Mouse (Mus musculus) lung, adult 2 months (tissue): ENCODE measurements around the gene Cdkl1.

ENCODE experiments used
- CTCF ChIP-seq: fragments of 200-500 bp; IDR thresholded peaks from 2 replicates; pipeline ENCODE4 v1.5.1; 2011; ENCODE audit warnings: mild to moderate bottlenecking, low read length, control low read depth; ENCODE audit not compliant: insufficient read depth
- POLR2A ChIP-seq: fragments of 200-500 bp; IDR thresholded peaks from 2 replicates; pipeline ENCODE4 v1.6.1; 2011; ENCODE audit warnings: low read depth, mild to moderate bottlenecking, control low read depth, low read length, borderline replicate concordance; ENCODE audit errors: extremely low read depth

GRCm38 (mm10) chr12:69767476-69768258, 23.4 kb downstream of the Cdkl1 start:
- no peak for TF ChIP-seq CTCF
- no peak for TF ChIP-seq POLR2A
